Mouse (Mus musculus) kidney, adult 2 months (tissue): ENCODE measurements around the gene Ccdc78.

Source experiments
- CTCF ChIP-seq: fragments of 200-500 bp; conservative IDR thresholded peaks from 2 replicates; pipeline ENCODE4 v1.5.1; 2011; ENCODE audit warnings: low read depth, mild to moderate bottlenecking, control low read depth, low read length, moderate library complexity, mixed read lengths; ENCODE audit not compliant: insufficient read depth, insufficient read length
- POLR2A ChIP-seq: fragments of 200-500 bp; IDR thresholded peaks from one replicate; pipeline ENCODE4 v1.6.1; 2011; ENCODE audit warnings: low read depth, low read length, control low read depth

- TF ChIP-seq CTCF = no peak
- no peak for TF ChIP-seq POLR2A
Measured at GRCm38 (mm10) chr17:25808789-25809605, 22.6 kb downstream of the Ccdc78 start, which contains the start of gene Fbxl16.
